Mouse (Mus musculus): Measurements from ENCODE around the gene Dbf4.

GRCm38 (mm10) chr5:8397587-8398249 is 24.8 kb downstream of the Dbf4 start:
- TF ChIP-seq CTCF (conservative IDR thresholded peaks at IDR 0.05; ENCODE audit: low read length) (no peak), POU5F1 (IDR thresholded peaks at IDR 0.05; ENCODE audit: borderline replicate concordance, low read length) (no peak)

All from E14TG2a.4 (cell line).